Mouse (Mus musculus) E14TG2a.4 (cell line): ENCODE data around the gene Cox17.

Source experiments
- CTCF ChIP-seq: conservative IDR thresholded peaks from 2 replicates; pipeline ENCODE4 v1.5.1; 2014; ENCODE audit warnings: low read length
- NANOG ChIP-seq: IDR thresholded peaks from 2 replicates; pipeline ENCODE4 v1.6.1; 2014; ENCODE audit warnings: borderline replicate concordance, low read length, mixed read lengths

DNA sequence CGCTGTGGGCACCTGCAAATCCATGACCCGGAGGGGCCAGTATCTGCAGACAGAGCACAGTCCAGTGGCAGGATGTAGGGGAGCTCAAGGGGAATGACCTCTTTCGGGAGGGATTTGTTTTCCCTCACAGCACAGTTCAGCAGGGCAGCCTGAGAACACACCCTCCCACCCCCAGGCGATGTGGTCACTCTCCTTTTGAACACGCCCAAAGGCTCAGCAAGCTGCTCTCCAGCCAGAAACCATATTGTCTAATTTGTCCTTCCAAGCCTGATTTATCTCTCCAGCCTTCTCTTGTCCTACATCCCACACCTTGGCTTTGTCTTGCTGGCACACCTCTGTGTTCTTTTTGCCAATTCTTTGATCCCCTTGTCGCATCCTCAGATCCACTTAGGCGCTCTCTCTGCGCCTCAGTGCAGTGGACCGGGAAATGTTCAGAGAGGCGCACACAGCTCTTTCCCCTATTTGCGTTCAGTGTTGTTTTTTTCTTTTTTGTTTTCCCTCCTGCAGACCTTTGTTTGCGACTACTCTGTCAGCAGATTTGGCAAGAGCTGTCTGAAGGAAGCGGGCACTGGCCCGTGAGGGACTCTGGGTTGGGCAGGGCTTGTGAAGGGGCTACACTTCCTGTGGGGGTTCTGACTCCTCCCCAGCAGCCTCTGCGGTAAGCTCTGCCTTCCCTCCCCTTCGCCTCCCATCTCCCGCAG is 52.9 kb downstream of the Cox17 start:
- TF ChIP-seq NANOG (no peak), CTCF (no peak)
